Mouse (Mus musculus) heart, adult 8-10 months (tissue): ENCODE measurements at regions not wholly inside any gene's neighbourhood (a gene's known extent, or its start where the extent isn't known, plus 50 kb on each side); places are given as distances from the start of the nearest gene placed in this dataset.

Experiments used
- DNase-seq: peaks from one replicate; pipeline ENCODE4 v3.0.0; 2022; ENCODE audit warnings: low spot score

GRCm38 (mm10) chr8:64542501-64542900, 150.4 kb downstream of the Cpe start:
- no peak for DNase-seq

GRCm38 (mm10) chr8:64539846-64540472, 152.9 kb downstream of the Cpe start:
- no peak for DNase-seq

GRCm38 (mm10) chr8:64531780-64532179, 161.1 kb downstream of the Cpe start:
- DNase-seq = no peak

GRCm38 (mm10) chr8:64522441-64523102, 170.3 kb downstream of the Cpe start:
- no peak for DNase-seq

GRCm38 (mm10) chr8:64519650-64520049, 173.2 kb downstream of the Cpe start:
- DNase-seq = no peak

DNA sequence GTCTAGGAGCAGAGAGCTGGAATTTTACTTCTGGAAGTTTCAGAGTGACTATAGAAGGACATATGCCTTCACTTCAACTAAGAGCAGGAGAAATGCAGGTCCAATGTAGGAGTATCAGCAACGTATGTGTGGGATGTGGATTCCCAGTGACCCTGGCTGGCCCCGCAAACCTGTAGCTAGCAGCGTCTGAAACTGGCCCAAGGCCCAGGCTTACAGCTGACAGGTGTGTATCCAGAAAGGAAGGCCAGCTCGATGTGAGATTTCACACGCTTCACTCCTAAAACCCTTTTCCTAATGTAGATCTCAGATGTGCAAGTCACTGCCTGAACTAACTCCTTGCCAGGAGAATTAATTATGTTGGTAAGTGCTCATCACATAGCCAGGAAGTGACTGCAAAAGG, 176.9 kb downstream of the Cpe start:
- peak; percentile 19 for DNase-seq

- no peak for DNase-seq
Observed at GRCm38 (mm10) chr8:64497281-64498060, 195.4 kb downstream of the Cpe start.

DNA sequence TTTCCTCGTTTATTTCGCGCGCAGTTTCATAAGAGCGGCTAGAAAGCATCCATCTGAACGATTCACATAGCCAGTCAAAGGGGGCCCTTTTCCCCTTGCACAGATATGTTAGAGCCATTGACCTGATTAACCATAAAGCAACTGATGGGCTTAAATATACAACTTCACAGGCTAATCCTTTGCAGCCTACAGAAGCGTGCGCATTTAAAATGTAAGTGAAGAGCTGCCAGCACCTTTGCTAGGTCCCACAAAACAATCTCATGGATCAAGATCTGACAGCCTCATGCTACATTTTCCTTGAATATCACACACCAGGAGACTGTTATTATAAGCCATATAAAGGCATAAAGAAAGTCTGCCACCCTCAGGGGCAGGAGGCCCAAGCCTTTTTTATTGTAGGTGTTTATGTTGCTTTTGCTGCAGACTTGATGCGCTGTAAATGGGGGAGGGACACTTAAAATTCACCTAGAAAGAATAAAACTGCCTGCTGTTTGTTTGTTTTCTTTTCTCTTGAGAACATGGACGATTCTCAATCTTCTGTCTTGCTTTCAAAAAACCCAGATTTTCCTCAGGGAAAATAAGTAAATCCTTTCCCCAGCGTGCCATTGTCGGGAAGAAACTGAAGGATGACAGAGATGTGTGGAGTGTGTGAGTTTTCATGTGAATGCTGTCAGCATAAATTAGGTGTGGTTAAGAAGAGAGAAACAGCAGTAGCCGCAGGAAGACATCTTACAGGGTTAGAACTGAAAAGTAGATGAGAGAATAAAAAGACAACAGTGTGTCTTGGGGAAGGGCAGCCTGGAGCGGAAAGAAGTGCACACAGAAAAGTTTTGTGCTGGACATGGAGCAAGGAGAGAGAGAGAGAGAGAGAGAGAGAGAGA, 196.3 kb downstream of the Cpe start:
- no peak for DNase-seq

- DNase-seq = no peak
Observed at GRCm38 (mm10) chr8:64491561-64491960, 201.3 kb downstream of the Cpe start.

- no peak for DNase-seq
Observed at GRCm38 (mm10) chr8:64488057-64488456, 204.8 kb downstream of the Cpe start.

- DNase-seq = no peak
Observed at GRCm38 (mm10) chr8:64473276-64473675, 219.6 kb downstream of the Cpe start.

GRCm38 (mm10) chr8:64472801-64473270, 220.0 kb downstream of the Cpe start:
- DNase-seq = no peak

DNA sequence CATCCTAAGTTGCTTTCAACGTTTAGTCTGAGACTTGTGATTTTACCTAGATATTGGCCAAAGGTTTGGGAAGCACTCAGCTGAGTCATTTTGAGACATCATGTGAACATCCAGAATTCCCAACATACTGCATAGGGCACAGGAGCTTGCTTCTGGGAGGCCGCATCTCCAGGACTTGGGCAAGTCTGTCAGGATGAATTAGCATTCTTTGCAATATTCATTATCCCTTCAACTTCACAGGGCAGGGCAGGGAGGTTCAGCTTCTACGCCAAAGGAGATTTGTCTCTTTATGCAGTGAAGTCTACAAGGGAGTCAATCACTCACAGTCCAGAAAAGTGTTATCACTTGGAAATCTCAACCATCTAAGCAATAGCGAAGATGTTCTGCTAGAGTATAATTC, 231.7 kb downstream of the Cpe start:
- DNase-seq = no peak

- DNase-seq = no peak
Observed at GRCm38 (mm10) chr8:64456970-64457369, 235.9 kb downstream of the Cpe start.

- DNase-seq = no peak
Observed at GRCm38 (mm10) chr8:64454736-64455135, 238.1 kb downstream of the Cpe start.

GRCm38 (mm10) chr8:64445366-64445765, 239.3 kb upstream of the Tll1 start:
- DNase-seq = no peak

- no peak for DNase-seq
Observed at GRCm38 (mm10) chr8:64444429-64444828, 238.4 kb upstream of the Tll1 start.

- DNase-seq = no peak
Observed at GRCm38 (mm10) chr8:64438489-64438888, 232.4 kb upstream of the Tll1 start.

DNA sequence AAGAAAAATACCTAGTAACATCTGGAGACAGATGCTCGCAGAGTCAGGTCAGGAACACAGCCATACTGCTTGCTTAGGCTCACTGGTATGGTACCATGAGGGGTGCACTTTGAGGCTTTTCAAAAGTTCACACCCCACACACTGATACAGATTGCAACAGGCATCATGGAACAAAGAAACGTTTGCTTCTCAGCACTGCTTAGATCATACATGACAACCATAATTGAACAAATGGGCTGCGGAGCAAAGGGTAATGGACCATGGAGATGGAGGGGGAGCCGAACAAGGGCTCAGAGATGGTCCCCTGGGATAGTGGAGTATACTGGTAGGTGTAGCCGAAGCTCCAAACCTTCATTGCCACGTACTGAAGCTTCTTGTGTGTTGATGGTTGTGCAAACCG, 228.6 kb upstream of the Tll1 start:
- DNase-seq = no peak

DNA sequence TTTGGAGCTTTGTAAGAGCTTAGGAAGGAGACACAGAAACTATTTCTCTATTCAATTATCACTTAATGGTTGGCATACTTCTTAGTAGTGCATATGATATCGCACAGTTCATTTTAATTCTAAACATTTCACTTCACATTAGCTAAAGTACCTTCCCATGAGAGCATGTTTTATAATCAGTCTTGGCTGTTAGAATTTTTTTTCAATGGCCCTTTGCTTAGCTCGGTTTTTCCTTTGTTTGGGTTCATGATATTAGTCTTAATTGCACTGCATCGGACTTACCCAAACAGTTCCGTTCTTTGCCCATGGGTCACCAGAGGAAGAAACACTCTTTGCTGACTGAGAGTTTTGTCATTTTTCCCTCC, 216.8 kb upstream of the Tll1 start:
- DNase-seq = no peak

DNA sequence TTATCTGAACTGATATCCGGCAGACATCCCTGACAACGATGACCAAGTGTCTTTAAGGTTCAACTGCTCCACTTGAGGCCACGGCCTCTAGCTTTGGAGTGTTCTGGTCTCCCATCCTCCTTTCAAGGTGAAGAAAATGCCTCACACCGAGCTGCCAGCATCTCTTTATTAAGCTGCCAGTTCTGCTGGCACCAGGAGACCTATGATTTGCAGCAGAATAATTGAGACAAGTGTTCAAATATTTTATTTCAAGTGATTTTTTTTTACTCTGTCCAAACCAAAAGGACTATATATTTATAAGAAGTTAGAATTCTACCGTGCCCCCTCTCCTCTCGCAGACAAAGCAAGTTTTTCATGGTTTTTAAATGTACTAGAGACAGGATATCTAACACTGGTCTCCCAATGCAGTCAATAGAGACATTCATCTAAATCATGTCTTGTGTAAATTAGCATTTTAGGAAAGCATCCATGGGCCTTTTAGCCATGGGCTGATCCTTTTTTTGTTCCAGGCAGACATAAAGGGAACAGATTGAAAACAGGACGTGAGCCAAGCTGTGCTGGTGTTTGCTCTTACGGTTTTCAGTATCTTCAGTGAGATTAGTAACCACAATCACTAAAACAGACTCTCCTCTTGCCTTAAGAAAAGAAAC, 216.3 kb upstream of the Tll1 start:
- no peak for DNase-seq
